Comparison of ENCODE assay signal across 9 mouse cellular contexts in genomic region chr10:12919287-12919686, GRCm38 (mm10). TPM values are rescaled to one million over a fixed set of nuclear protein-coding genes. Genes with fewer than 3 reads are reported as not detected.
DNase-seq lines count a peak whose midpoint lies in the region; TF ChIP-seq lines count a peak whose summit lies in the region.
"Had no signal": no experiment of that assay in that cellular context is flagged by ENCODE, and none has a peak within 500 bp of the region (broad histone marks: within the 10 kb centered on the region; RNA-seq: fewer than 3 reads in every experiment).

No protein-coding gene starts in this region.

- no peak overlapping the region for H3K4me3 ChIP-seq in kidney, adult 2 months (ENCODE audit: insufficient read depth, low read depth, low read length)
- H3K4me3 ChIP-seq: embryonic facial prominence, embryonic 12.5 days had no signal

- H3K27ac ChIP-seq in kidney, adult 2 months (ENCODE audit: insufficient read depth, low read depth, low read length): no peak overlapping the region
- H3K27ac ChIP-seq: embryonic facial prominence, embryonic 12.5 days had no signal

- TF ChIP-seq POLR2A in kidney, adult 2 months (IDR thresholded peaks at IDR 0.05; ENCODE audit: low read depth, low read length): no peak

- H3K36me3 ChIP-seq in kidney, adult 2 months (ENCODE audit: control insufficient read depth, insufficient read depth, low read length): no peaks in the 10 kb centered on the region
- H3K36me3 ChIP-seq: embryonic facial prominence, embryonic 12.5 days had no signal

- H3K27me3 ChIP-seq in kidney, adult 2 months (replicated peaks; ENCODE audit: control insufficient read depth, insufficient read depth, low read length): no peaks in the 10 kb centered on the region
- H3K27me3 ChIP-seq: embryonic facial prominence, embryonic 12.5 days had no signal

- peak; percentile 64 to 76 for DNase-seq in adrenal gland, adult (ENCODE audit: inconsistent age in 2 of 2, low spot score in 1 of 2)
- no peak for DNase-seq in adrenal gland, postnatal 4 days (ENCODE audit: low spot score in 2 of 2)
- DNase-seq in urinary bladder, postnatal 36 days (ENCODE audit: low spot score in 2 of 2): peak; percentile 30 to 47
- no peak for DNase-seq in urinary bladder, postnatal 4 days (ENCODE audit: low spot score in 2 of 2)
- DNase-seq in kidney, adult 2 months: peak; percentile 71
- DNase-seq in lung, postnatal 36 days: peak; percentile 77
- no peak for DNase-seq in thymus, postnatal 10 days (ENCODE audit: low spot score in 2 of 2)
- no peak for DNase-seq in layer of hippocampus, adult 9-10 months (ENCODE audit: low spot score)

- H3K4me1 ChIP-seq in kidney, adult 2 months (ENCODE audit: control insufficient read depth, insufficient read depth, low read length): no peaks in the 10 kb centered on the region; the same call in 1 of the 2 replicates

- WGBS in kidney, adult 2 months: 39% methylated on average over 5 of the region's 5 CpGs

- peak; percentile 51 for TF ChIP-seq CTCF in kidney, adult 2 months (conservative IDR thresholded peaks at IDR 0.05; ENCODE audit: insufficient read depth, insufficient read length, low read depth, low read length)

RNA-seq across cellular contexts. Expression of gene Stx11, which starts 44.8 kb away (rescaled TPM):
- total RNA-seq in adrenal gland, postnatal 4 days (2021): 1 to 10 TPM; 8.4 to 9.7 TPM
- 1.4 and 1.5 TPM in 2 replicates for polyA plus RNA-seq in kidney, adult 2 months (2012; rRNA removed)

RNA-seq across cellular contexts. Expression of gene Utrn, which starts 50.1 kb away (rescaled TPM):
- 100 to 1,000 TPM in 1 of 2 experiments, 10 to 100 TPM in 1; 91.1 to 101 TPM for total RNA-seq in adrenal gland, postnatal 4 days (2021)
- 20.8 and 21.1 TPM in 2 replicates for polyA plus RNA-seq in kidney, adult 2 months (2012; rRNA removed)

Comparison
In these comparisons a context has a peak if more than half of its experiments do, and no peak if none do; other contexts are left out.
1. DNase-seq: peak in adrenal gland, adult (2 of 2), urinary bladder, postnatal 36 days (2 of 2), kidney, adult 2 months (single experiment) and lung, postnatal 36 days (single experiment); none in adrenal gland, postnatal 4 days (0 of 2), urinary bladder, postnatal 4 days (0 of 2), thymus, postnatal 10 days (0 of 2) and layer of hippocampus, adult 9-10 months (single experiment).